Mouse (Mus musculus) CH12.LX (cell line): ENCODE measurements at regions not wholly inside any gene's neighbourhood (a gene's known extent, or its start where the extent isn't known, plus 50 kb on each side); places are given as distances from the start of the nearest gene placed in this dataset.
"Not testable (repeated sequence)": the region's sequence is repeated elsewhere in the genome, so short reads cannot be mapped to it uniquely, and the experiment has no call there.

ENCODE experiments used
- CHD2 ChIP-seq: IDR thresholded peaks from 2 replicates; pipeline ENCODE4 v1.6.1; 2011; ENCODE audit warnings: low read length, improper control_type of control experiment
- CTCF ChIP-seq, 2 experiments: IDR thresholded peaks in 1 of 2; conservative IDR thresholded peaks in 1 of 2; 2 replicates each; pipeline ENCODE4 v1.5.1; 2011 to 2012; ENCODE audit warnings: low read depth in 2 of 2, low read length in 2 of 2, improper control_type of control experiment in 1 of 2, inconsistent platforms in 1 of 2, mild to moderate bottlenecking in 1 of 2, moderate library complexity in 1 of 2
- ELF1 ChIP-seq: IDR thresholded peaks from 2 replicates; pipeline ENCODE4 v1.6.1; 2014; ENCODE audit warnings: low read depth, mild to moderate bottlenecking, inconsistent platforms, low read length, improper control_type of control experiment
- GABPA ChIP-seq: IDR thresholded peaks from 2 replicates; pipeline ENCODE4 v1.6.1; 2012; ENCODE audit warnings: low read depth, low read length, improper control_type of control experiment, inconsistent platforms; ENCODE audit not compliant: insufficient replicate concordance
- MAX ChIP-seq: IDR thresholded peaks from 2 replicates; pipeline ENCODE4 v1.6.1; 2011; ENCODE audit warnings: low read length, improper control_type of control experiment
- PAX5 ChIP-seq: IDR thresholded peaks from 2 replicates; pipeline ENCODE4 v1.6.1; 2012; ENCODE audit warnings: low read length, inconsistent platforms, mixed read lengths
- POLR2A ChIP-seq: IDR thresholded peaks from 2 replicates; pipeline ENCODE4 v1.6.1; 2011; ENCODE audit warnings: low read depth, mild to moderate bottlenecking, improper control_type of control experiment, low read length
- USF2 ChIP-seq: conservative IDR thresholded peaks from 2 replicates; pipeline ENCODE4 v1.6.1; 2011; ENCODE audit warnings: low read depth, low read length, improper control_type of control experiment
- ZKSCAN1 ChIP-seq: IDR thresholded peaks from 2 replicates; pipeline ENCODE4 v1.6.1; 2012; ENCODE audit warnings: low read depth, inconsistent platforms, low read length, improper control_type of control experiment, borderline replicate concordance

- not testable (repeated sequence) for TF ChIP-seq CHD2; POLR2A; CTCF (conservative IDR thresholded peaks at IDR 0.05 in 1 of 2, IDR thresholded peaks at IDR 0.05 in 1 of 2; ENCODE audit: low read depth in 2 of 2, low read length in 2 of 2); USF2; MAX; ZKSCAN1; PAX5; GABPA; ELF1
Observed at GRCm38 (mm10) chr1:117459126-117459525, 237.8 kb upstream of the Gm28363 start.
